Mouse (Mus musculus): Measurements from ENCODE around the gene Heatr9.

DNA sequence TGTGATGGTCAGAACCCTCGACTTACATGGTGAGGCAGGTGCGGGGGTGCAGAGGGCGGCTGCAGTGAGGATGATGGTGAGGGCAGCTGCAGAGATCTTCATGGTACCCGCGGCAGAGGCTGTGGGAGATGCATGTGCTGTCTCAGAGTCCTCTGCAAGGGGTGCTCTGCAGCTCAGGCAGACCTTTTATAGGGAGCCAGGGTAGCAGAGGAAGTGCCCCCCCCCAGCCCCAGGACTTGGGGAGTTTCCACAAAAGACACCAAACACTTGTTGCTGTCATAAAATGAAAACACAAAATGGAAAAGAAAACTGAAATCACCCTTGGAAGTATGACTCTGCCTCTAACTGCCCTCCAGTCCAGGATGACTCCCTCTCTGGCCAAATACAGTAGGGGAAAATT, 8.4 kb upstream of the Heatr9 start, which contains the start of gene Ccl5:
- TF ChIP-seq POLR2A (IDR thresholded peaks at IDR 0.05; ENCODE audit: insufficient read length, low read depth) = no peak
- TF ChIP-seq USF1 (IDR thresholded peaks at IDR 0.05; ENCODE audit: low read depth) = no peak
- TF ChIP-seq TCF12 (IDR thresholded peaks at IDR 0.05; ENCODE audit: insufficient read depth, poor library complexity, severe bottlenecking) = no peak
- TF ChIP-seq MYOD1 (IDR thresholded peaks at IDR 0.05; ENCODE audit: control insufficient read depth in 1 of 3, insufficient read length in 2 of 3, low read depth in 2 of 3) = no peak
- TF ChIP-seq REST (IDR thresholded peaks at IDR 0.05; ENCODE audit: insufficient read depth, insufficient read length) = no peak
- no peak for TF ChIP-seq MAX (IDR thresholded peaks at IDR 0.05; ENCODE audit: low read depth)
- TF ChIP-seq MYOG (IDR thresholded peaks at IDR 0.05; ENCODE audit: control insufficient read depth in 1 of 3, insufficient read depth in 1 of 3, insufficient read length in 2 of 3, low read depth in 2 of 3) = no peak
- TF ChIP-seq CEBPB (IDR thresholded peaks at IDR 0.05; ENCODE audit: insufficient read depth, poor library complexity, severe bottlenecking) = no peak
- TF ChIP-seq E2F4 (IDR thresholded peaks at IDR 0.05; ENCODE audit: insufficient read depth) = no peak
